Mouse (Mus musculus): ENCODE measurements around the gene Ccdc18. TPM values are rescaled to one million over a fixed set of nuclear protein-coding genes. Genes with fewer than 3 reads are reported as not detected.
"Not testable (repeated sequence)": the region's sequence is repeated elsewhere in the genome, so short reads cannot be mapped to it uniquely, and the experiment has no call there.

Gene Ccdc18
- polyA plus RNA-seq, 1 experiment from 2014 or later: 13.1 TPM

DNA sequence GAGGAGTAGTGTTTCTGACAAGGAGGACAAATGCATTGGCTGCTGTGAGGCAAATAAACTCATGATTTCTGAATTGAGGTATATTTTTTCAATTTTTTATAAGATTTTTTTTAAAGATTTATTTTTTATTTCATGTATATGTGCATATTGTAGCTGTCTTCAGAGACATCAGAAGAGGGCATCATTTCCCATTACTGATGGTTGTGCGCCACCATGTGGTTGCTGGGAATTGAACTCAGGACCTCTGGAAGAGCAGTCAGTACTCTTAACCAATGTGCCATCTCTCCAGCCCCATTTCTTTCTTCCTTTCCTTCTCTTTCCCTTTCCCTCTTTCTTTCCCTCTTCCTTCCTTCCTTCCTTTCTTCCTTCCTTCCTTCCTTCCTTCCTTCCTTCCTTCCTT lies 31.0 kb downstream of the Ccdc18 start:
- WGBS: 17% methylated on average over 1 of the region's 1 CpGs
- H3K9me3 ChIP-seq: no peaks in the 10 kb centered on the region
- H3K36me3 ChIP-seq (replicated peaks): no peaks in the 10 kb centered on the region
- no peak overlapping the region for H3K9ac ChIP-seq
- no peak for ATAC-seq (ENCODE audit: low FRiP score)
- H3K4me3 ChIP-seq (replicated peaks): no peak overlapping the region
- H3K4me1 ChIP-seq: no peaks in the 10 kb centered on the region
- no peaks in the 10 kb centered on the region for H3K27me3 ChIP-seq
- H3K4me2 ChIP-seq: no peak overlapping the region
- H3K27ac ChIP-seq: no peak overlapping the region

DNA sequence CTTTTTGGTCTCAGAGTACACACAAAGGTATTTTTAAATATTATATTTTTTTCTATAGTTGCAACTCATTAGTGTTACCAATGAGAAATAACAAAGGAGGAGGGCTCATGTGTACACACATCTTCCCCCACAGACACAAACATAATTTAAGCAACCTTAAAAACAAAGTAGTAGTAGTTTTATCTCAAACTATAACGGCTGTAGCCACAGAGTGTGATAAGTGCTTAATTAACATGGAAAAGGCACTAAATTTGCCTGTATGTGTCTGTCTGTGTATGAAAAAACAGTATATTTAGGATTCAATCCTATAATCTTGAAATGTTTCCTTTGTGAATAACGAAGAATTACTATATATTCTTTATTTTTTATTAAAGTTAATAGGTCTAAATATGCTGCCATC lies 51.4 kb downstream of the Ccdc18 start:
- no peaks in the 10 kb centered on the region for H3K4me1 ChIP-seq
- WGBS: 89% methylated on average over 2 of the region's 2 CpGs
- no peaks in the 10 kb centered on the region for H3K27me3 ChIP-seq
- H3K36me3 ChIP-seq (replicated peaks): no peaks in the 10 kb centered on the region
- H3K9ac ChIP-seq: no peak overlapping the region
- ATAC-seq (ENCODE audit: low FRiP score): no peak
- H3K9me3 ChIP-seq: no peaks in the 10 kb centered on the region
- H3K27ac ChIP-seq: no peak overlapping the region
- no peak overlapping the region for H3K4me3 ChIP-seq (replicated peaks)
- no peak overlapping the region for H3K4me2 ChIP-seq

DNA sequence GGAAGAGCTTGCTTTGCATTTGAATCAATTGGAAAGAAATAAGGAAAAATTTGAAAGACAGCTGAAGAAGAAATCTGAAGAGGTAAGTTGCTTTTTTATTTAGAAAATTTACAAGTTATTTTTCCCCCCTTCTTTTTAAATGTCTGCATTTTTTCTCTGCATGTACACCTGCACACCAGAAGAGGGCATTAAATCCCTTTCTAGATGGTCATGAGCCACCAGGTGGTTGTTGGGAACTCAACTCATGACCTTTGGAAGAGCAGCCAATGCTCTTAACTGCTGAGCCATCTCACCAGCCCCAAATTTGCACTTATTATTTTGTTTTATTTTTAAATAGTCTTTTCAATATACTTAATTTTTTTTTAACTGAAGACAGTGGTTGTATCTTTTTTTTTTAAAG lies 56.3 kb downstream of the Ccdc18 start:
- no peaks in the 10 kb centered on the region for H3K4me1 ChIP-seq
- H3K9ac ChIP-seq: no peak overlapping the region

DNA sequence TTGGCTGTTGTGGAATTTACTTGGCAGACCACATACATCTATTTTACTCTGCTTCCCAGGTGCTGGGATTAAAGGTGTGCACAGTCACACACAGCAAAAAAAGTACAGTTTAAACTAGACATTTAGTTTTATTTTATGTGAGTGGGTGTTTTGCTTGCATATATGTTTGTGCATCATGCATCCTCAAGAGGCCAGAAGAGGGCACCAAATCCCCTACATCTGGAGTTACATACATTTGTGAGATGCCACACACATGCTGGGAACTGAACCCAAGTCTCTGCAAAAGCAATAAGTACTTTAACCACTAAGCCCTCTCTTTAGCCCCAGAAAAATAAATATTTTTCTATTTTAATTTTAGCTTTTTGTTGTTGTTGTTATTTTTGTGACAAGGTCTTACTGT lies 73.3 kb downstream of the Ccdc18 start:
- Histone ChIP-seq H3K9me3 (no peaks in the 10 kb centered on the region), H3K27me3 (no peaks in the 10 kb centered on the region), H3K36me3 (replicated peaks) (no peaks in the 10 kb centered on the region), H3K4me3 (replicated peaks) (no peak overlapping the region), H3K27ac (no peak overlapping the region), H3K9ac (no peak overlapping the region), H3K4me1 (no peaks in the 10 kb centered on the region), H3K4me2 (no peak overlapping the region)
- no peak for ATAC-seq (ENCODE audit: low FRiP score)

More for the DNA sequence above, 56.3 kb downstream of the Ccdc18 start:
- H3K4me3 ChIP-seq (replicated peaks): no peak overlapping the region
- no peaks in the 10 kb centered on the region for H3K27me3 ChIP-seq
- ATAC-seq (ENCODE audit: low FRiP score): no peak
- H3K36me3 ChIP-seq (replicated peaks): no peaks in the 10 kb centered on the region
- no peak overlapping the region for H3K27ac ChIP-seq
- no peaks in the 10 kb centered on the region for H3K9me3 ChIP-seq
- no peak overlapping the region for H3K4me2 ChIP-seq

DNA sequence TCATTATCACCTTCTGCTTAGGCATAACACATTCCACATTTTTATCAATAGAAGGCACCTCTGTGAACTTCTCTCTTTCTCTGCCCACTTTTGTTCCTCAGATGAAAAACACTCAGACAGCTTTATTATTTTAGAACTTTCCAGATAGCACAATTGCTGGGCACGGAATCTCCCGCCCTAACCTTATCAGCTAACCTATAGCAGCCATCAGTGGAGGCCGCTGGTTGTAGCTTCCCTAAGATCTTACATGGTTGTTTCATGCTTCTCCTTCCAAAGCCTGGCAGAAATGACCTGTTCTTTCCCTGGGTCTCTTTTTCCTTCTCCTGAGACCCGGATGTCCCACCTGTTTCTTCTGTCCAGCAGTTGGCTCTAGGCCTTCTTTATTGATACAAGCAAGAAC lies 78.8 kb downstream of the Ccdc18 start:
- Histone ChIP-seq H3K9ac (no peak overlapping the region), H3K4me2 (no peak overlapping the region), H3K4me3 (replicated peaks) (no peak overlapping the region), H3K27me3 (no peaks in the 10 kb centered on the region), H3K36me3 (replicated peaks) (no peaks in the 10 kb centered on the region), H3K9me3 (no peaks in the 10 kb centered on the region), H3K4me1 (no peaks in the 10 kb centered on the region), H3K27ac (no peak overlapping the region)
- no peak for ATAC-seq (ENCODE audit: low FRiP score)
- WGBS: 88% methylated on average over 4 of the region's 4 CpGs

DNA sequence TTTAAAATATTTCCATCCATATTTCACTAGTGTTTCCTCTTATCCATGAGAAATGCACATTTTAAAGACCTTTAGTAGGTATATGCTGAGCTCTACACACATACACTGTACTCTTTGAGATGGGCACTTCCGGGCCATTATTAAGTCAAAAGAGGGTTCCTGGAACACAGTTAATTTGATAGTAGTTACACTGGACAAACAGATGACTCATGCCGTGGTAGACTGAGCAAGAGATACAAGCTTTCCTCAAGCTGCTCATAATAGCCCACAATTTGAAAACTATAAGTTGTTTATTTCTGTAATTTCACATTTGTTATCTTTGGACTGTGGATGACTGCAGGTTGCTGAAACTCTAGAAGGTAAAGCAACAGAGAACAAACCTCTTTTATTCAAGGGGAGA lies 82.3 kb downstream of the Ccdc18 start:
- WGBS: 95% methylated on average over 2 of the region's 2 CpGs
- Histone ChIP-seq H3K36me3 (replicated peaks) (peaks cover 3% of the 10 kb centered on the region; the same call in 1 of the 2 replicates), H3K27ac (no peak overlapping the region), H3K4me1 (no peaks in the 10 kb centered on the region), H3K9me3 (no peaks in the 10 kb centered on the region), H3K9ac (no peak overlapping the region), H3K27me3 (no peaks in the 10 kb centered on the region), H3K4me2 (no peak overlapping the region), H3K4me3 (replicated peaks) (no peak overlapping the region)
- ATAC-seq (ENCODE audit: low FRiP score): no peak

DNA sequence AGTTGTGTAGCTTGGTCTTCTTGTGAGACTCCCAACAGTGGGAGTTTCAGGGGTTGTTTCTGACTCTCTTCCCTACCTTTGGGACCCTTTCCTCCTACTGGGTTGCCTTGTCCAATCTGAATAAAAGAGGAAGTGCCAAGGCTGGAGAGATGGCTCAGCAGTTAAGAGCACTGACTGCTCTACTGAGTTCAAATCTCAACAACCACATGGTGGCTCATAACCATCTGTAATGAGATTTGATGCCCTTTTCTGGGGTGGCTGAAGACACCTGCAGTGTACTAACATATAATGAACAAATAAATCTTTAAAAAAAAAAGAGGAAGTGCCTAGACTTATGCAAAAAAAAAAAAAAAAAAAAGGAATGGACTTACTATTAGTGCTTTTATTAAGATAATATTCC lies 91.4 kb downstream of the Ccdc18 start:
- H3K27me3 ChIP-seq: no peaks in the 10 kb centered on the region
- ATAC-seq (ENCODE audit: low FRiP score): no peak
- no peak overlapping the region for H3K4me3 ChIP-seq (replicated peaks)

DNA sequence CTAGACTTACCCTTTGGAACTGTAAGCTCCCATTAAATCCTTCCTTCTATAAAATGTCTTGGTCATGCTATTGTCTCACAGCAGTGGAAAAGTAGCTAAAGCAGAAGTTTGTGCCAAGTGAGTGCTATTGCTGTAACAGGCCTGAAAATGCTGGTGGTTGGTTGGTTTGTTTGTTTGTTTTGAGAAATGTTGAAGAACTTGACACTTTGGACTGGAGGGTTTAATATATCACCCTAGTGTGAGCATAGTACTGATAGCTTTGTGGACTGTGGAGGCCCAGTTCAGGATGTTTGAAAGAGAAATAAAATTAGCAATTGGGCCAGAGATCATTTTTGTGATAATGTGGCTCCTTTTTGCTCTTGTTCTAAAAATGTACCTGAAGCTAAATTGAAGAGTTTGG lies 93.5 kb downstream of the Ccdc18 start:
- H3K4me1 ChIP-seq: no peaks in the 10 kb centered on the region
- H3K4me2 ChIP-seq: no peak overlapping the region
- ATAC-seq (ENCODE audit: low FRiP score): no peak
- no peaks in the 10 kb centered on the region for H3K36me3 ChIP-seq (replicated peaks)
- no peaks in the 10 kb centered on the region for H3K9me3 ChIP-seq
- no peaks in the 10 kb centered on the region for H3K27me3 ChIP-seq
- H3K9ac ChIP-seq: no peak overlapping the region
- no peak overlapping the region for H3K27ac ChIP-seq
- no peak overlapping the region for H3K4me3 ChIP-seq (replicated peaks)

More for the DNA sequence above, 91.4 kb downstream of the Ccdc18 start:
- no peak overlapping the region for H3K9ac ChIP-seq
- peaks cover 2% of the 10 kb centered on the region; the same call in 1 of the 2 replicates for H3K36me3 ChIP-seq (replicated peaks)
- no peak overlapping the region for H3K4me2 ChIP-seq
- no peaks in the 10 kb centered on the region for H3K4me1 ChIP-seq
- H3K27ac ChIP-seq: no peak overlapping the region
- no peaks in the 10 kb centered on the region for H3K9me3 ChIP-seq

DNA sequence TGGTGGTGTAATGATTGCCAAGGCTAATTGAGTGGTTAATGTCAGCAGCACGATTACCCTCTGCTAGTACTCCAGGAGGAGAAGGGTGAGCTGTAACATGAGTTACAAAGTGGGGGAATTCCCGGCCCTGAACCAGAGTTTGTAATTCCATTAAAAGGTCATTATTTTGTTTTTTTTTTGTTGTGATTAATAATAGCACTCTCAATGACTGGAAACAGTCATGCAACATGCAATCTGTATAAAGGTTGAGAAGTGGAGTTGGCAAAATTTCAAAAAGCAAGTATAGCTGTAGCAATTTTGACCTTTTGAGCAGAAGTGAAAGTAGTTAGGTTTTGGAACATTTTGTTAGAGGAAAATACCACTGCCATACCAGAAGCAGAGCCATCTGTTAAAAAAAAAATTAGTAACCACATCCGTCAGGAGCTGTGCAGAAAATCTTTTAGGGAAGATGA lies 113.7 kb downstream of the Ccdc18 start:
- no peaks in the 10 kb centered on the region for H3K9me3 ChIP-seq
- H3K9ac ChIP-seq: no peak overlapping the region
- WGBS: 64% methylated on average over 3 of the region's 3 CpGs
- H3K27ac ChIP-seq: no peak overlapping the region
- no peak overlapping the region for H3K4me2 ChIP-seq
- H3K27me3 ChIP-seq: no peaks in the 10 kb centered on the region
- no peak for ATAC-seq (ENCODE audit: low FRiP score)
- no peaks in the 10 kb centered on the region for H3K36me3 ChIP-seq (replicated peaks)
- H3K4me3 ChIP-seq (replicated peaks): no peak overlapping the region
- no peaks in the 10 kb centered on the region for H3K4me1 ChIP-seq

DNA sequence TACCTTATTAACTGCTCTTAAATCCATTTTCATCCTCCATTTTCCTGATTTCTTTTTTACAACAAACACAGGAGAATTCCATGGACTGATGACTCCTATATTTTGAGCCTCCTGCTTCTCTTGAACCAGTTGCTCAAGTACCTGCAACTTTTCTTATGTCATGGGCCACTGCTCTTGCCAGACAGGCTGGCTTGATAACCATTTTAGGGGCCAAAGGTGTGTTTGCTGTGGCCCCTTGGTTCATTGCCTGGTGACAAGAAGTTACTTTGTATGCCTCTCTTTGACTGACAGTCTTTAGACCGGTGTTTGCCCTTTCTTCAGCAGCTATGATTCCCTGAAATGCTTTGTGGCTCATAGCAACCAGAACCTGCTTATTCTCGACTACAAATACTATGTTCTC lies 117.4 kb downstream of the Ccdc18 start:
- ATAC-seq (ENCODE audit: low FRiP score): no peak
- no peak overlapping the region for H3K9ac ChIP-seq
- H3K4me3 ChIP-seq (replicated peaks): no peak overlapping the region
- no peaks in the 10 kb centered on the region for H3K36me3 ChIP-seq (replicated peaks)
- no peaks in the 10 kb centered on the region for H3K27me3 ChIP-seq
- H3K27ac ChIP-seq: no peak overlapping the region
- H3K9me3 ChIP-seq: no peaks in the 10 kb centered on the region
- no peaks in the 10 kb centered on the region for H3K4me1 ChIP-seq
- no peak overlapping the region for H3K4me2 ChIP-seq
- WGBS: 65% methylated on average over 2 of the region's 2 CpGs

DNA sequence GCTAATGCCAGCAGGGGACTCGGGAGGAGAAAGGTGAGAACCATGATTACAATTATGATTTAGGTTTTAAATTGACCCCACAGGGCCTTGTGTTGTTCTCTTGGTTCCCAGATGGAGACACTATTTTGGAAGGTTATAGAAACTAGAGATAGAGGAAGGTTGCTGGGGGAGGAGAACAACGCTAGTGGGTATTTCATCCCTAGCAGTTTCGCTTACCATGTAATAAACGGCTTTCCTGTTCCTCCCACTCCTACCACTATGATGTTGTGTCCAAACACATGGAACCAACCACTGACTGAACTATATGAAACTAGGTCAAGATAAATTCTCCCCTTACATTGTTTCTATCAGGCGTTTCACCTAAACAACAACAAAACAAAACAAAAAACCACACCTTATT lies 122.6 kb downstream of the Ccdc18 start:
- H3K27ac ChIP-seq: no peak overlapping the region

DNA sequence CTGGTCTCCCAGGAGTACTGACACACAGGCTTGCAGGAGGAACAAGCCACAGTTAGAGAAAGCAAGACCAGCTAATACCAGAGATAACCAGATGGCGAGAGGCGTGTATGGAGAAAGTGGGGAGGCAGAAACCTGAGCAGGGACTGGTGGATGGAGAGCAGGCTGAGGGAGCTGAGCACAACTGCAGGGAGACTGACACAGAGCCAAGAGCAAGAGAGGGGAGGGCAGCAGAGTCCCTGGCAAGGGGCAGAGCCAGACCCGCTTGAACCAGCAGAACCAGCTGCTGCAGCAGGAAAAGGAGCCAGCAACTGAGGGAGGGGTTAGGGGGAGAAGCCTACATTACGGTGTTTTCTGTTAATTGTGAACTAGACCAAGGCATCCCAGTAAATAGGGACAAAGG lies 130.0 kb downstream of the Ccdc18 start:
- H3K9ac ChIP-seq: no peak overlapping the region
- ATAC-seq (ENCODE audit: low FRiP score): no peak
- no peak overlapping the region for H3K4me2 ChIP-seq

More for the DNA sequence above, 122.6 kb downstream of the Ccdc18 start:
- Histone ChIP-seq H3K4me2 (no peak overlapping the region), H3K9ac (no peak overlapping the region), H3K27me3 (no peaks in the 10 kb centered on the region), H3K4me3 (replicated peaks) (no peak overlapping the region), H3K4me1 (no peaks in the 10 kb centered on the region), H3K36me3 (replicated peaks) (no peaks in the 10 kb centered on the region), H3K9me3 (no peaks in the 10 kb centered on the region)
- no peak for ATAC-seq (ENCODE audit: low FRiP score)
- 85% methylated on average over 5 of the region's 5 CpGs for WGBS

DNA sequence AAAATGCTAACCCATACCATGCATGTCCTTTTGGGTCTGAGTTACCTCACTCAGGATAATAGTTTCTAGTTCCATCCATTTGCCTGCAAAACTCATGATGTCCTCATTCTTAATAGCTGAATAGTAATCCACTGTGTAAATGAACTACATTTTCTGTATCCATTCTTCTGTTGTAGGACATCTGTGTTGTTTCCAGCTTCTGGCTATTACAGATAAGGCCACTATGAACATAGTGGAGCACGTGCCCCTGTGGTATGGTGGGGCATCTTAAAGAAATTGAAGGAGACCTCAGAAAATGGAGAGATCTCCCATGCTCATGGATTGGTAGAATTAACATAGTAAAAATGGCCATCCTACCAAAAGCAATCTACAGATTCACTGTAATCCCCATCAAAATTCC lies 131.1 kb downstream of the Ccdc18 start:
- H3K27me3 ChIP-seq; ATAC-seq (ENCODE audit: low FRiP score); H3K27ac ChIP-seq; H3K9me3 ChIP-seq; H3K4me2 ChIP-seq; H3K4me1 ChIP-seq; H3K36me3 ChIP-seq (replicated peaks); H3K4me3 ChIP-seq (replicated peaks); H3K9ac ChIP-seq: not testable (repeated sequence)
- WGBS: 84% methylated on average over 1 of the region's 1 CpGs

More for the DNA sequence above, 130.0 kb downstream of the Ccdc18 start:
- Histone ChIP-seq H3K4me3 (replicated peaks) (no peak overlapping the region), H3K36me3 (replicated peaks) (no peaks in the 10 kb centered on the region), H3K27me3 (no peaks in the 10 kb centered on the region), H3K27ac (no peak overlapping the region), H3K9me3 (no peaks in the 10 kb centered on the region), H3K4me1 (peaks cover under 1% of the 10 kb centered on the region; the same call in 1 of the 2 replicates)
- WGBS: 57% methylated on average over 4 of the region's 4 CpGs

DNA sequence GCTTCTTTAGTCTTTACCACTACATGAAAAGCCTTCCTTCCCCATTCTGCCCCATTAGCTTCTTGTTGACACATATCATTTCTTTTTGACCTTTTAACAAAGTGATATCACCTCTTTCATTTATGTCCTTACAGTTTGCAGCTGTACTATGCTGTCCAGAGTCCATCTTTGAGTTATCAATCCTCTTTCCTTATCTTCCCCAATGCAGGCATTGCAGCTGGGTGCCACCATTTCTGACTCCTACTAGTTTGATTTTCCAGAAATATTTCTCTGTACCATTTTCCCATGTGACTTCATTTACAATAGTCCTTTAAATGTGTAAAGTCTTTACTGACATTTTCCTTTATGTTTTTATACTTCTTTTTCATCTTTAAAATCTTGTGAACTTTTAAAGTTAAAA lies 134.3 kb downstream of the Ccdc18 start:
- Histone ChIP-seq H3K4me1 (peaks cover 26% of the 10 kb centered on the region), H3K27ac (no peak overlapping the region), H3K4me3 (replicated peaks) (no peak overlapping the region), H3K27me3 (no peaks in the 10 kb centered on the region), H3K36me3 (replicated peaks) (no peaks in the 10 kb centered on the region), H3K9ac (no peak overlapping the region), H3K4me2 (no peak overlapping the region), H3K9me3 (no peaks in the 10 kb centered on the region)
- no peak for ATAC-seq (ENCODE audit: low FRiP score)
